Mouse (Mus musculus): ENCODE data around the gene Ndst4.

The Ndst4 gene

GRCm38 (mm10) chr3:125403601-125404396 lies at the start of gene Ndst4:
Ndst4 (plus strand) TSS chr3:125404076.
- peak; percentile 32 to 33 for DNase-seq (ENCODE audit: low spot score in 2 of 2)

- DNase-seq (ENCODE audit: low spot score in 2 of 2): no peak
Measured at GRCm38 (mm10) chr3:125397443-125397842, 6.4 kb upstream of the Ndst4 start.

GRCm38 (mm10) chr3:125406456-125406855 lies 2.6 kb downstream of the Ndst4 start:
- DNase-seq (ENCODE audit: low spot score in 2 of 2): no peak

- no peak for DNase-seq (ENCODE audit: low spot score in 2 of 2)
Measured at GRCm38 (mm10) chr3:125406991-125407390, 3.1 kb downstream of the Ndst4 start.

DNA sequence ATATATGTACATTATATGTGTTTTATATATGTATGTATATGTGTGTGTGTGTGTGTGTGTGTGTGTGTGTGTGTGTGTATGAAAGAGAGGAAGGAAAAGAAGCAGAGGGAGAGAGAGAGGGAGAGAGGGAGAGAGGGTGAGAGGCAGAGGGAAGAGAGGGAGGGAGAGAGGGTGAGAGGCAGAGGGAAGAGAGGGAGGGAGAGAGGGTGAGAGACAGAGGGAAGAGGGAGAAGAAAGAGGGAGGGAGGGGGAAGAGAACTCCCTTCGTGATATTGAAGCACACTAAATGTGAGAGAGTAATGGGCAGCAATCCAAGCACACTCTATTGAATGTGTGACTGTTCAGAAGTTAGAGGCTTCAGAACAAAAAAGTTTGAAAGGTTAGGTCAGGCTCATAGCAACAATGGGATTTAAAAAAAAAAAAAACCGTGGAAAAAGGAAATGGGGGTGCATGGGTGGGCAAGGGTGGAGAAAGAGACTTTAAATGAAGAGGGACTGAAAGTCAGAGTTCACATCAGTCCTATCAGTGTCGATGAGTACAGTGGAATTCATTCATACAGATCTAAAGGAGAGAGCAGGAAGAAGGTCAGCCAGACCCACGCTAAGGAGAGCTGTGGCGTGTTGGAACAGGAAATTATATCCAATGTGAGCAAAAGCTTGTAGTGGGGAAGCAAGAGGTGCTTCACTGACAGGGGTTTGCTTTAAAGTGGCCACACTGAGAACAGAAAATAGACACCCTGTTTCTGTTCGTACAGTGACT lies 63.2 kb downstream of the Ndst4 start:
- DNase-seq (ENCODE audit: low spot score in 2 of 2): no peak

DNA sequence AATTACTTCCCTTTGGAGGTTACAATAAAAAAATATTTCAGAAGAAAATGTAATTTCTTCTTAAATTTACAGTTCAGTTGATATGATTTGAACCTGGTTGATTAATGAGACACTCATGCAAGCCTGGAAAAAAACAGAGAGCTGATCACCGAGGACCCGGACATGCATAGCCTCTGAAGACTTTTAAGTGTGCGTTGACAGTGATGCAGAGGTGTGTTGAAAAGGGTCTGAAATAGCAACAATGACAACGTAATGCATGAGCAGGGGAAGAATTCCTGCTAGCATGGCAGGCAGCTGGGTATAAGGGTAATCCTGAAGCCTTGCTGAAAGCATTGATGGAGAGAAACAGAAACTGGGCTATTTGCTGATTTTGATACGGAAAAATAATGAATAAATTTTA lies 106.2 kb downstream of the Ndst4 start:
- no peak for DNase-seq (ENCODE audit: low spot score in 2 of 2)

DNA sequence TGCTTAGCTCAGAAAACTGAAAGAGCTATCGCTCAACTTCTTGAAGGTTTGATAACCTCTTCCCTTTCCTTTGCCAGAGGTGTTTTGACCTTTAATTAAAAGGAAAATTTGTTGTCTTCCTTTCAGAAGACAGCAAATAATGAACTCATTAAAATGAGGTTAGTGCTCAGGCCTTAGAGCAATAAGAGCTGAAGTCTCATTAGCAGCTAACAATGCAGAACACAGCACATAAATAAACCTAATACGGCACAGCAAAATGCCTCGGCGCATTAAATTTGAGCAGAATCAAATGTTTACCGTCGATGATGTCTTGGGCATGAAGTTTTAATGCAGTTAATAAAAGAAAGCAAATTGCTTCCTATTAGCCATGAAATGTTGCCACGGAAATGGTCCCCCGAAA lies 129.5 kb downstream of the Ndst4 start:
- no peak for DNase-seq (ENCODE audit: low spot score in 2 of 2)

DNA sequence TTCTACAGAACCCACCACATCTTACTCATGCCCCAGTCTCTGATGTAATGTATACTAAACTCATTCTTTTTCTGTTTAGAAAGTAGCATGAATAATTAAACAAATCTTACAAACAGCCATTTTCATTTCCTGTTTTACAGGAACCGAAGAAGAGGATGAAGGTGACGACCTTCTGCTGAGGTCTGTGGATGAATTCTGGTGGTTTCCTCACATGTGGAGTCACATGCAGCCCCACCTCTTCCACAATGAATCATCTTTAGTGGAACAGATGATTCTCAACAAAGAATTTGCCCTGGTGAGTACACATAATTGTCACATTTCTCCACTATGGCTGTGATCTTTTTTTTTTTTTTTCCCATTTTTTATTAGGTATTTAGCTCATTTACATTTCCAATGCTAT lies 166.7 kb downstream of the Ndst4 start:
- no peak for DNase-seq (ENCODE audit: low spot score in 2 of 2)

- no peak for DNase-seq (ENCODE audit: low spot score in 2 of 2)
Measured at GRCm38 (mm10) chr3:125632233-125632632, 228.4 kb downstream of the Ndst4 start.

DNA sequence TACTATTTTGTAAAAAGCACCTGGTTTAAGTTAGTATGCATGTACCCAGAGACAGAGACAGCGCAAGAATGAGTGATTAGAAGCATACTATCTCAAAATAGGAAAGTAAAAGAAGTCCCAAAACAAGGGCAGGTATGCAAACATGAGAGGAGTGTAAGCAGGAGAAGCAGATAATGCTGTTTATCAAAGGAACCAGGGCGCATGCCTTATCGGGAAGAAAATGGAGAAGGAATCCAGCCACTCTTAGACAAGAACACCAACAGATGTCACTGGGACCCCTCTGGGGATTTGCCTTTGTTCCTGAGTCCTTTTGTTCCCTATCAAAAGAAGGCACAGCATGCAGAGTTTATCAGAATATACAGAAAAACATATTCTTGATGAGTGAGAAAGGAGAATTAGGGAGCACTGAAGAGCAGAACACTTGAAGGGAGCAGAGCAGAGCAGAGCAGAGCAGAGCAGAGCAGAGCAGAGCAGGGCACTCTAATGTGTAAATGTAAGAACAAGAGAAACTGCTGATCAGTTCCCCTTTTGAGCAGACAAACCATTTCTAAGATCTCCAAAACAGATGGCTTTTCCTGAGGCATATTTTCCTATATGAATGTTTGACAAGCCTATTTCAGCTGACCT lies 251.2 kb downstream of the Ndst4 start:
- no peak for DNase-seq (ENCODE audit: low spot score in 2 of 2)

GRCm38 (mm10) chr3:125660114-125660717 lies 256.3 kb downstream of the Ndst4 start:
- no peak for DNase-seq (ENCODE audit: low spot score in 2 of 2)

GRCm38 (mm10) chr3:125660884-125661532 lies 257.1 kb downstream of the Ndst4 start:
- DNase-seq (ENCODE audit: low spot score in 2 of 2): no peak

- no peak for DNase-seq (ENCODE audit: low spot score in 2 of 2)
Measured at GRCm38 (mm10) chr3:125673997-125674794, 270.3 kb downstream of the Ndst4 start.

- no peak for DNase-seq (ENCODE audit: low spot score in 2 of 2)
Measured at GRCm38 (mm10) chr3:125675211-125675896, 271.5 kb downstream of the Ndst4 start.

DNA sequence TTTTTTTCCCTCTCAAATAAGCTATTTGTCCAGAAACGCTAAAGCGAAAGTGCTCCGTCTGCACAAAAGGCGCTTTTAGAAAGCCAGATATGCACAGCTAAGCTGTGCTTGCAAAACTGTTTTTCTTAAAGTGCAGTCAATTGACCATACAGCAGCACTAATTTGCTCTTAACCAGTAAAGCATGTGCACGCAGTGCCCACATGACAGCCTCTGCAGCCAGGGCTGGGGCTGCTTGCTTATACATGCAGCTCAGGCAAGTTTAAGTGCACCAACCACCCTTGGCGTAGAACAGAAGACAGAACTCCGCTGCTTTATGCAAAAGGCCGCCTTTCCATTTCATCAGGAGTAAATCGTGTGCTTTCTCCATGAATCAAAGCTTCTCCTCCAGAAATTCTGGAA lies 275.0 kb downstream of the Ndst4 start:
- DNase-seq (ENCODE audit: low spot score in 2 of 2): peak; percentile 6 to 27

- DNase-seq (ENCODE audit: low spot score in 2 of 2): no peak
Measured at GRCm38 (mm10) chr3:125683460-125684230, 279.8 kb downstream of the Ndst4 start.

DNA sequence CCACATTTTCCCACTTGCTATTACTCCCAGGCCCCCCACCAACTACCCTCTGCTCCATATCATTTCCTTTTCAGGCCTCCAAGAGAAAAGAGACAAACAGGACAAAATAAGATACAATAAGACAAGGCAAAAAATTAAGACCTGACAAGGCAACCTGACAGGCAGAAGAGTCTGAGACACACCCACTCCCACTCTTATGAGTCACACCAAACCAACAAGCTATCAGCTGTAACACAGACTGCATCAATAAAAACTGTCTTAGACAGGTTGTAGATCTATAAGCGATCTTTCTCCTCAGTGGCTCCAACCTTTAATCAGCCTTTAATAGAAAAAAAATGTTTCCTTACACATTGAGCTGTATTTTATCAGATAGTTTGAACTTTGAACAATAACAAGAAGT lies 280.7 kb downstream of the Ndst4 start:
- DNase-seq (ENCODE audit: low spot score in 2 of 2): no peak

GRCm38 (mm10) chr3:125687601-125688000 lies 283.7 kb downstream of the Ndst4 start:
- DNase-seq (ENCODE audit: low spot score in 2 of 2): no peak

DNA sequence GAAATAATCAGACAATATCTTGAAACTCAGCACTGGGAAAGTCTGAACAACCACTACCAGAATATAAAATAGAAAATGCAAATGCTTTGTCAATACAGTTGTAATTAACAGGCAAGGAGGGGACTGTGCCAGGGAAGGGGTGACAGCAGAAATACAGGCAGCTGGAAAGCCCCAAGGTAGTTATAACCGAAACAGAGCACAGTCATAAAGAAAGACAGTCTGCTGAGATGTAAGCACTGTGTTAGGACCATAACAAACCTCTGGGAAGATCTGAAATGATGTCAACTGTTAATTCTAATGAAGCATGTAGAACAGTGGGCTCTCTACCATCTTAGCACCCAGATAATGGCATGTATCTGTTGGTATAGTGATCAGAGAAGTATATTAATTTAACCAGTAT lies 287.1 kb downstream of the Ndst4 start:
- no peak for DNase-seq (ENCODE audit: low spot score in 2 of 2)

DNA sequence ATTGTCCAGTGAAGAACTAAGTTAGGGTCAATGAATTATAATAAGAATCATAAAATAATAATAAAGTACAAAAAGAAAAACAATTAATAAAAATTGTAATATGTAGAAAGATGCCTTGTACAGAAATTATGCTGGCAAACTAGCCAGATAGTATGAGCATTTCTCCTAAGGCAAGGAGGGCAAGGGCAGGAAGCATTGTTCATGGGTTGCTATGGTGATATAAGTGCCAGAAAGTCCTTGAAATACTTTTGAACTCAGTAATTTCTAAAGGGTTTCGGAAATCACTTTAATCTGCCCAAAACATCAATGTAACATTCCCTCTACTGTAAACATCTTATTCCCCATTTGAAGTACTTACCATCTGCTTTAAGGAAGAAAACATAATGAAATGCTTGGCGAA lies 319.1 kb downstream of the Ndst4 start:
- no peak for DNase-seq (ENCODE audit: low spot score in 2 of 2)

All from frontal cortex, postnatal 36 days (tissue).